Mouse (Mus musculus) olfactory bulb, adult 2 months (tissue): ENCODE measurements at regions not wholly inside any gene's neighbourhood (a gene's known extent, or its start where the extent isn't known, plus 50 kb on each side); places are given as distances from the start of the nearest gene placed in this dataset.

Experiments used
- CTCF ChIP-seq: fragments of 200-500 bp; IDR thresholded peaks from 2 replicates; pipeline ENCODE4 v1.5.1; 2012; ENCODE audit warnings: low read depth, mild to moderate bottlenecking, low read length, moderate library complexity; ENCODE audit not compliant: insufficient read depth
- POLR2A ChIP-seq: fragments of 200-500 bp; IDR thresholded peaks from 2 replicates; pipeline ENCODE4 v1.6.1; 2012; ENCODE audit warnings: mild to moderate bottlenecking, low read depth, low read length, moderate library complexity; ENCODE audit not compliant: insufficient read depth

GRCm38 (mm10) chr11:52566026-52566425 is 169.8 kb downstream of the 9530068E07Rik start:
- no peak for TF ChIP-seq CTCF
- no peak for TF ChIP-seq POLR2A
